Mouse (Mus musculus): Measurements from ENCODE around the gene Gm21887.
"Not testable (repeated sequence)": the region's sequence is repeated elsewhere in the genome, so short reads cannot be mapped to it uniquely, and the experiment has no call there.

DNA sequence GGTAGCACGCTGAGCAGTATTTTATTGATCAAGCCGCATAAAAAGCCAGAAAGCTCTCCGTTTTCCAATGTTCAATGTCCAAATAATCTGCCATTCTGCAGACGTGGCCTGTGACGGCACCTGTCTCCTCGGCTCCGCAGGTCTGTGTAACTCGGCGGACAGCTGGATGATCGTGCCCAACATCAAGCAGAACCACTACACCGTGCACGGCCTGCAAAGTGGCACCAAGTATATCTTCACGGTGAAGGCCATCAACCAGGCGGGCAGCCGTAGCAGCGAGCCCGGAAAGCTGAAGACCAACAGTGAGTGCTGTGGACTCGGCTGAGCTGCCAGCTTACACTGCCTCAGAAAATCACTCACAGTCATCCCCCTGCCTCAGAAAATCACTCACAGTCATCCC is 23.7 kb upstream of the Gm21887 start:
- not testable (repeated sequence) for TF ChIP-seq CTCF, POLR2A (IDR thresholded peaks at IDR 0.05; ENCODE audit: extremely low read depth, insufficient read depth, low read length)

Data from cortical plate, adult 2 months (tissue).